Mouse (Mus musculus) right cerebral cortex, postnatal 10 days (tissue): ENCODE data around the gene Muc4.

ENCODE experiments used
- DNase-seq, 2 experiments: peaks; one replicate each; pipeline ENCODE4 v3.0.0; 2021; ENCODE audit warnings: low spot score in 2 of 2

Gene Muc4

GRCm38 (mm10) chr16:32726501-32726900 lies 9.2 kb upstream of the Muc4 start:
- DNase-seq = no peak

- DNase-seq = no peak
Measured at GRCm38 (mm10) chr16:32728240-32728639, 7.4 kb upstream of the Muc4 start.

- DNase-seq = no peak
Measured at GRCm38 (mm10) chr16:32728730-32729129, 7.0 kb upstream of the Muc4 start.

DNA sequence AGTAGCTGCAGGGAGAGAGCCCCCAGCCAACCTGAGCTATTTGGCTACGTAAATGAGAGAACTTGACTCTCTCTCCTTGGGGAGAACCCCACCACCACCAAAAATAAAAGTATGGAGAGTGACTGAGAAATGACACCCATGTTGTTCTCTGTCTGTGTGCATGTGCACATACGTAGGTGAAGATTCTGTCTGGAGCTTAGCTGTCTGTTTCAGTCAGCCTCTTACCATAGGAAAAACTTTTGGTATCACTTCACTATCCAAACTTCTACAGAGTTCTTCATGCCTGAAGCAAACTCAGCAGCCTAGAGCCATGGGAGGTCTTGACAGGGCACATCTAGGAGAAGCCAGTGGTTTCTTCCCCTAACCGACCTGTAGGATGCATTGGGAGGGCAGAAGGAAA lies 2.5 kb upstream of the Muc4 start:
- DNase-seq = no peak

DNA sequence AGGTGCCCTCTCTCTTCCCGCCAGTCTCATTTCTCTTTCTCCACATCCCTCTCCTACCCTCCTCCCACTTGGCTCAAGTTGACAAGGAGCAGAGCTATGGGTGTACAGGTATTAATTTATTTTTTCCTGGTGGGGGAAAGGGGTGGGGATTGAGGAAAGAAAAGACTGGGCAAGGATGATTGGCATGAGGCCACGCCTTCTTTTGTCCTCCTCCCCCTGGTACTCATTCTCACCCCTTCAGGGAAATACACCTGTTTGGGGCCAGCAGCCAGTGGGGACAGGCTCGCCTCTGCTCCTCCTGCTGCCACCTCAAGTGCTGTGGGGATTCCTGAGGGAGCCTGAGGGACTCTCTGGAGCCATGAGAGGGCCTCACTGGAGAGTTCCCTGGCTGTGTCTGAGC lies 336 bp downstream of the Muc4 start:
- no peak for DNase-seq

GRCm38 (mm10) chr16:32740003-32740663 lies 4.4 kb downstream of the Muc4 start:
- no peak for DNase-seq

GRCm38 (mm10) chr16:32741366-32741765 lies 5.7 kb downstream of the Muc4 start:
- DNase-seq = no peak

DNA sequence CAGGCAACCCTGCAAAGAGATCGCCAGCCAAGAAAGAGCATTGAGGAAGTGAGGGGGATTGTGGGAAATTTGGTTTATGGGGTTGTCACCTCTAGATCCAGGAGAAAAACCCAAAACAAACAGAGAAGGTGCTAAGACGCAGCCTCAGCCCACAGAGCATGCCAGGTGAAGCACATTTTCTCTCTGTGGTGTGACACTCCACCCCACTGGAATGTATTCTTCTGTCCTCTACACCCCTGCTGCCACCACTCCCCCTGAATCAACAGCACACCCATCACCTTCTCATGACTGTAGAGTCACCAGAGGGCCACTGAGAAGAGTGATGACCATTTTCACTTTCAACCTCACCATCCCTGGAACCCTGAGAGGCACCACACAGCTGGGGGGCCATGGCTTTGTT lies 7.0 kb downstream of the Muc4 start:
- no peak for DNase-seq

GRCm38 (mm10) chr16:32745852-32746251 lies 10.2 kb downstream of the Muc4 start:
- no peak for DNase-seq

DNA sequence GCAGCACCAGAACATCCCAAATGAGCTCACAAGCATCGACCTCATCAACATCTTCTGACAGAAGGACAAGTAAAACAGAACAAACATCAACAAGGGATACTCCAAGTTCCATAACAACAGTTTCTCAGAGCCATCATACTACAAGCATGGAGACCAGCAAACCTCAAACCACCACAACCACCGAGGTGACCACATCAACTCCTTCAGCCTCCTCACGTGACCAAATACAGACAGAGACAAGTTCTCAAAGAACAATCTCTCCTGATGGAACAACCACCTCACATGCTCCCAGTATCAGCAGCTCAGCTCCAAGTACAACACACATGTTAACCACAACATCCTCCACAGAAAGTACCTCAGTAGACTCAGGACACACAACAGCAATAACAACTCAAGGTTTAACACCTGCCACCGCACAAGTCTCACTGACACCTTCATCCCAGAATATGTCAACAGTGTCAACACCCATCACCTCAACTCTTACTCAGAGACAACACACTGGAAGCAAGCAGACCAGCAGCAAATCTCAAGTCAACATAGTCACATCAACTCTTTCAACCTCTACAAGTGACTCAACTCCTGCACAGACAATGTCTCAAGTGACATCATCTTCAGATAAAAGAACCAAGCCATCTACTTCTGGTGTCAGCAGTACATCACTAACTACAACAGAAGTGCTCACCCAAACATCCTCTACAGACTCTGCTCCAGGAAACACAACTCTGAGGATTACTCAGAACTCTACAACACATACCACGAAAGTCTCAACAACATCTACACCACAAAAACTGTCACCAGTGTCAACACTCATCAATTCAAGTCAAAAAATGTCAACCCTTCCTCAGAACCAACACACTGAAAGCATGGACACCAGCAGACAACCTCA lies 14.8 kb downstream of the Muc4 start:
- no peak for DNase-seq

DNA sequence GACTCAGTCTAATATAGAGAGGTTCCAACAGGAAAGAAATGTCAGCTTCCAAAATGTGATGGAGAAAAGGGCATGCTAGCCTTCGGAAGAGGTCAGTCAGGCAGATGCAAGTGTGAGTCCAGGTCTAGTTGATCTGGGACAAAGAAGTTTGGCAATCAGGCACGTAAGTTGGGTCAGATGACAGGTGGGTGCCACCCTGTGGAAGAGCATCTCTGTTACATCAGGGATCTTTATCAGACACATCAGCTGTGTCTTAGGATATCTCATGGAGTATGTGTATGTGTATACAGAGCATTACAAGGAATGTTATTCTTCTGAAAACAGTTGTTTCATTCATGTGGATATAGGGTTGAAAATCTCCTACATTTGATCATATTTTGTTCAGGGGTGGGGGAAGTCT lies 28.9 kb downstream of the Muc4 start:
- no peak for DNase-seq

DNA sequence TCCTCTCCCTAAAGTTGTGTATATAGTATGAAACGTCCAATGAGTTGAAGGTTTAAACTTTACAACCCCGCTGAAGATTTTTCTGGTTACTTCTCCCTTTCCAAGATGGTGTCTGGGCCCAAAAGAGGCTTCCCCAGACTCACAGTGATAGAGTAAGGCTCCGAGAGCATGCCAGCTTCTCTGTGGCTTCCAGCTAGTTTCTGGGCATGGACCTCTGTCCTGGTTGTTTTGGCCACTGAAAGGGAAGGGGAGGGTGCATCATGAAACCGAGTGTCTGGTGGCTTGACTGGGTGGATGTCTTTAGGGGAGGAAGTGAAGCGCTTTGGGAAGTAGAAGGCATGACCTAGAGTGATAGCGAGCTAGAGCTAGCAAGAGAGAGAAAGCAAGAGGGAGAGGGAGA lies 29.3 kb downstream of the Muc4 start:
- DNase-seq = no peak

DNA sequence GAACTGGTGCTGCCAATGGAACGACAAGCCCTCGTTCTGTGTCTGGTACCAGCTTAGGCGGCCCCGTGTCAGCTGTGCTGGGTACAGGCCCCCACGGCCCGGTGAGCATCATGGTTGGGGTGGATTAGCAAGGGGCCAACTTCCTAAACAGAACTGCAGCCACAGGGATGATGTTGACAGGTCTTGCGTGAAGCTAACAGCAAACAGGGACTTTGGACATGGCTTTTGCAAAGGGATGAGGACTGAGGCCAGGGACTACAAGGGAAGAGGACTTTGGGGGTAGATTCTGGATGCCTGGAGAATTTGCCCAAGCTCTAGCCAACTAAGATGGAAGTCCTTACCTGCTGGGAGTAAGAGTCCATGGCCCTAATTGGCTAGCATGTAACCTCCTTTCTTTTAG lies 31.2 kb downstream of the Muc4 start:
- DNase-seq = no peak

GRCm38 (mm10) chr16:32776676-32777075 lies 41.0 kb downstream of the Muc4 start:
- no peak for DNase-seq

DNA sequence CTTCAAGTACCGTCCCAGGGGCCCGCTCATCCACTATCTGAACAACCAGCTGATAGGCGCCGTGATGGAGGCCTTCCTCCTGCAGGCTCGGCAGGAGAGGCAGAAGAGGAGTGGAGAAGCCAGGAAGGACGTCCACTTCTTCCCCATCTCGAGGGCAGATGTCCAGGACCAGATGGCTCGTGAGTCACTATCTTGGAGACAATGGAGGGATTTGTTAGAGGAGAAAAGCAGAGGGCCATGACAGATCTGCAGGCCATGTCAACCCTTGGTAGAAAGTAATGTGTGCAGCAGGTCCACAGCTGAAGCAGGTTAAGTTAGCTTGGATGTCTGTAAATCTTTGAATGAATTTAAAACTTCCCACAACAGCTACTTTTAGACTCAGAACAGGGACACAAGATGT lies 43.3 kb downstream of the Muc4 start:
- DNase-seq = no peak

DNA sequence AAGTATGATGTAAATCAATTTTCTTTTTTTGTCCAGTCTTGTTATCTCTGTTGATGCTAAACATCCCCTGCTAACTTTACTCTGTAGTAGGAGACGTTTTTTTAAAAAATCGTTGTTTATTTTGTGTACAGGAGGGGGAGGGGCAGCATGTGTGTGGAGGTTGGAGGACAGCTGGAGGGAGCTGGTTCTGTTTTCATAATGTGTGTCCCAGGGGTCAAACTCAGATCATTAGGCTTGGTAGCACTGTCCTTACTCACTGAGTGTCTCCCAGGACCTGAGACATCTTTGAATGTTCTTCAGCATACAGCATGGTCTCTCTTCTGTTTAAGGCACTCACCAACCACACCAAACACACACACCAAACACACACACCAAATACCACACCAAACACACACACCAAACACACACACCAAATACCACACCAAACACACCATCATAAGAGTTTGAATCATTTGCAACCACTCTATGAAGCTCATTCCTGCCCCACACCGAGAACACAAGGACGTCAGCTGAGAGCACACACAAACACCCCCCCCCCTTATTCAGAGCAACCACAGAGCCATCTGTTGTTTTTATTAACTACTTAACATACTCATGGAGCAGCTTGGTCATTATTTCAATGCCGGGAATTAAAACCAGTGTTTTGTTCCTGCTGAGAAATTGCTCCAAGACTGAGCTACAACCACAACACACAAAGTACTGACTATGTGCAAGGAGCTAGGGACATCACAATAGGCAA lies 47.8 kb downstream of the Muc4 start:
- no peak for DNase-seq

DNA sequence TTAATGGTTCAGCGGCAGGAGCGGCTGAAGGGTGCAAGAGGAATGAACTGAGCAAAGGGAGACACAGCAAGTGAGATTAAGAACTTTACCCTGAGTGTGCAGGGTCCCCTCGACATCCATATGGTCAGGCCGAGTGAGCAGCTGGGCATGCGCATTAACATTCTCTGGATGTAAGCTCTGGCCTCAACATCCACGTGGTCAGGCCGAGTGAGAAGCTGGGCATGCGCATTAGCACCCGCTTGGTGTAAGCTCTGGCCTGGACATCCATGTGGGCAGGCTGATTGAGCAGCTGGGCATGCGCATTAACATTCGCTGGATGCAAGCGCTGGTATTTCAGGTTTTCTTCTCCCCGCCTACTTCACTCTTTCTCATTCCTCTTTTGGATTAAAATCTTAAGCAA lies 49.2 kb downstream of the Muc4 start:
- DNase-seq = peak; percentile 74 to 79

- DNase-seq = no peak
Measured at GRCm38 (mm10) chr16:32790056-32790455, 54.4 kb downstream of the Muc4 start.

GRCm38 (mm10) chr16:32795177-32795576 lies 59.5 kb downstream of the Muc4 start:
- DNase-seq = no peak

- peak in 1 of 2 experiments; percentile 33 for DNase-seq
Measured at GRCm38 (mm10) chr16:32796676-32797425, 61.2 kb downstream of the Muc4 start.

DNA sequence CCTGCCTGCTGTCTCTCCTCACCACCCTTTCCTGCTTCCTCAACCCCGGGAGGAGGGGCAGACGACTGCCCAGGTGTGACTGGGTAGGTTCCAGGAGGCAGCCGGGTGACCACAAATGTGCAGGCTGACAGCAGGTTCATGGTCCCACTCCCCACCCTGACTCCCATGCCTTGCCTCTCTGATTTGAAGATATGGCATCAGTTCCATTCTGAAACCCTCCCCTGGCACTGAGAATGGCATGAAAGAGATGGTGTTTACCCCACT lies 61.7 kb downstream of the Muc4 start, which contains the start of gene Muc20:
TSS of gene Muc20 (minus strand) at position 10 of the 264 bp plus-strand sequence.
- no peak for DNase-seq

- peak; percentile 79 to 83 for DNase-seq
Measured at GRCm38 (mm10) chr16:32803252-32803853, 67.7 kb downstream of the Muc4 start.
